ENCODE assay signal across 33 mouse cellular contexts in genomic region chr11:44452016-44452415, GRCm38 (mm10). TPM values are rescaled to one million over a fixed set of nuclear protein-coding genes. Genes with fewer than 3 reads are reported as not detected.
"Had no signal": no experiment of that assay in that cellular context is flagged by ENCODE, and none has a peak within 500 bp of the region (broad histone marks: within the 10 kb centered on the region; RNA-seq: fewer than 3 reads in every experiment).

No protein-coding gene starts in this region.

RNA-seq across cellular contexts. Expression of gene Il12b, which starts 52.2 kb away (rescaled TPM):
- total RNA-seq: heart, postnatal 10 days; heart, postnatal 14 days; heart, postnatal 25 days; heart, postnatal 36 days; heart, postnatal 4 days; hematopoietic stem cell, adult 5-6 weeks; hindbrain, postnatal 0 days; layer of hippocampus, adult 18-20 months; layer of hippocampus, adult 2 months; layer of hippocampus, adult 8-10 months; layer of hippocampus, postnatal 10 days; layer of hippocampus, postnatal 14 days; layer of hippocampus, postnatal 25 days; layer of hippocampus, postnatal 36 days; left cerebral cortex, adult 18-20 months; left cerebral cortex, adult 2 months; left cerebral cortex, adult 8-10 months had no signal
- polyA plus RNA-seq: heart, embryonic 11.5 days; heart, embryonic 14.5 days; heart, embryonic 15.5 days; heart, embryonic 16.5 days; heart, postnatal 0 days; hindbrain, embryonic 10.5 days; hindbrain, embryonic 11.5 days; hindbrain, embryonic 12.5 days; hindbrain, embryonic 15.5 days; hindbrain, embryonic 16.5 days; hindbrain, postnatal 0 days; intestine, embryonic 14.5 days; intestine, embryonic 15.5 days; intestine, embryonic 16.5 days; intestine, postnatal 0 days; kidney, embryonic 14.5 days; kidney, embryonic 15.5 days had no signal
